Mouse (Mus musculus) lung, adult 2 months (tissue): Measurements from ENCODE around the gene Gpt2.

Experiments
- CTCF ChIP-seq: fragments of 200-500 bp; IDR thresholded peaks from 2 replicates; pipeline ENCODE4 v1.5.1; 2011; ENCODE audit warnings: mild to moderate bottlenecking, low read length, control low read depth; ENCODE audit not compliant: insufficient read depth
- POLR2A ChIP-seq: fragments of 200-500 bp; IDR thresholded peaks from 2 replicates; pipeline ENCODE4 v1.6.1; 2011; ENCODE audit warnings: low read depth, mild to moderate bottlenecking, control low read depth, low read length, borderline replicate concordance; ENCODE audit errors: extremely low read depth

DNA sequence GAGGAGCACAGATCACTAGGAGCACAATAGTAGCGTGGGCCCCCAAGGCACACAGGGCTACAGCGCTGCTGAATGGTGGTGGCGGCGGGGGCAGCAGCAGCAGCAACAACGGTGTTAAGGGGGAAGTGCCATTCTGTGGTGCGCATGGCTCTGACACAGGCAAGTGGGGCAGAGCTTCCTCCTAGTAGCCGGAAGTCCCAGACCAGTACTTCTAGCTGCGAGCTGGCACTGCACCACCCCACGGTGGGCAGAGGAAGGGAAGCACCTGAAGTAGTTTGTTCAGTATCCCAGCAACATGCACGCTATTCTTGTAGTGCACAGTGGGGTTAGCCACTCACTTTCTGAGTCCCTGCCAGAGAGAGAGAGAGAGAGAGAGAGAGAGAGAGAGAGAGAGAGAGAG is 10.5 kb upstream of the Gpt2 start:
- TF ChIP-seq POLR2A = peak; percentile 42; the same call in 1 of the 2 replicates
- 0 out of 2 replicates have a peak, but pooled peaks have one; percentile 6 for TF ChIP-seq CTCF
